ENCODE assay signal across 12 mouse cellular contexts in genomic region chr2:156762499-156762898, GRCm38 (mm10). TPM values are rescaled to one million over a fixed set of nuclear protein-coding genes. Genes with fewer than 3 reads are reported as not detected.
DNase-seq lines count a peak whose midpoint lies in the region; ATAC-seq and TF ChIP-seq lines count a peak whose summit lies in the region.
"Had no signal": no experiment of that assay in that cellular context is flagged by ENCODE, and none has a peak within 500 bp of the region (broad histone marks: within the 10 kb centered on the region; RNA-seq: fewer than 3 reads in every experiment).

No protein-coding gene starts in this region.

- peaks cover 64% of the 10 kb centered on the region for H3K36me3 ChIP-seq in intestine, postnatal 0 days (ENCODE audit: control insufficient read depth, insufficient read depth)
- peaks cover 15% of the 10 kb centered on the region for H3K36me3 ChIP-seq in intestine, embryonic 16.5 days (ENCODE audit: control insufficient read depth, insufficient read depth, low read length)
- H3K36me3 ChIP-seq in lung, embryonic 16.5 days (ENCODE audit: control insufficient read depth, insufficient read depth, low read length), result peaks cover 27% of the 10 kb centered on the region
- peaks cover 63% of the 10 kb centered on the region; the same call in 1 of the 2 replicates for H3K36me3 ChIP-seq in neural tube, embryonic 14.5 days (ENCODE audit: control insufficient read depth, insufficient read depth, low read length)

- DNase-seq in lung, postnatal 4 days, result no peak
- peak; percentile 42 for DNase-seq in kidney, postnatal 14 days
- DNase-seq in embryo, embryonic 10 days (ENCODE audit: low spot score), result no peak
- DNase-seq: cerebellum, adult 18-20 months; thymus, adult 2 months had no signal

- WGBS in intestine, postnatal 0 days, result 85% methylated on average over 21 of the region's 21 CpGs
- 84% methylated on average over 21 of the region's 21 CpGs for WGBS in intestine, embryonic 16.5 days
- WGBS in lung, embryonic 16.5 days, result 68% methylated on average over 21 of the region's 21 CpGs
- 52% methylated on average over 21 of the region's 21 CpGs for WGBS in neural tube, embryonic 14.5 days

- H3K9ac ChIP-seq in intestine, postnatal 0 days (ENCODE audit: low read depth, low read length), result no peak overlapping the region
- no peak overlapping the region; the same call in 1 of the 2 replicates for H3K9ac ChIP-seq in intestine, embryonic 16.5 days (ENCODE audit: low read depth, low read length)
- no peak overlapping the region for H3K9ac ChIP-seq in lung, embryonic 16.5 days (ENCODE audit: low read length)
- no peak overlapping the region for H3K9ac ChIP-seq in neural tube, embryonic 14.5 days (replicated peaks; ENCODE audit: low read depth, low read length)
- H3K9ac ChIP-seq: hindbrain, embryonic 14.5 days; liver, embryonic 15.5 days had no signal

- no peaks in the 10 kb centered on the region for H3K4me1 ChIP-seq in intestine, postnatal 0 days (replicated peaks; ENCODE audit: control insufficient read depth, insufficient read depth, low read length)
- H3K4me1 ChIP-seq in intestine, embryonic 16.5 days (ENCODE audit: control insufficient read depth, insufficient read depth, low read length), result peaks cover 5% of the 10 kb centered on the region; the same call in 1 of the 2 replicates
- H3K4me1 ChIP-seq in lung, embryonic 16.5 days (replicated peaks; ENCODE audit: control insufficient read depth, insufficient read depth, low read length), result peaks cover 4% of the 10 kb centered on the region; the same call in 1 of the 2 replicates
- H3K4me1 ChIP-seq in neural tube, embryonic 14.5 days (ENCODE audit: control insufficient read depth, insufficient read depth, low read length), result 0 out of 2 replicates have a peak, but pooled peaks cover 2% of the 10 kb centered on the region

- H3K27me3 ChIP-seq in intestine, postnatal 0 days (replicated peaks; ENCODE audit: control insufficient read depth, insufficient read depth, low read length), result no peaks in the 10 kb centered on the region
- no peaks in the 10 kb centered on the region for H3K27me3 ChIP-seq in intestine, embryonic 16.5 days (replicated peaks; ENCODE audit: control insufficient read depth, insufficient read depth, low read length)
- H3K27me3 ChIP-seq in lung, embryonic 16.5 days (ENCODE audit: control insufficient read depth, insufficient read depth, low read depth, low read length), result no peaks in the 10 kb centered on the region
- no peaks in the 10 kb centered on the region for H3K27me3 ChIP-seq in neural tube, embryonic 14.5 days (ENCODE audit: control insufficient read depth, insufficient read depth, low read length)
- H3K27me3 ChIP-seq: liver, embryonic 15.5 days had no signal

- ATAC-seq in intestine, postnatal 0 days, result no peak
- no peak for ATAC-seq in intestine, embryonic 16.5 days
- ATAC-seq in lung, embryonic 16.5 days (ENCODE audit: low read depth), result no peak
- ATAC-seq in neural tube, embryonic 14.5 days (ENCODE audit: low read depth), result no peak

- TF ChIP-seq CTCF in intestine, postnatal 0 days (IDR thresholded peaks at IDR 0.05; ENCODE audit: low read depth), result no peak

- no peak overlapping the region for H3K4me3 ChIP-seq in intestine, postnatal 0 days (ENCODE audit: low read depth, low read length)
- H3K4me3 ChIP-seq in intestine, embryonic 16.5 days (ENCODE audit: low read length), result no peak overlapping the region
- no peak overlapping the region for H3K4me3 ChIP-seq in lung, embryonic 16.5 days (ENCODE audit: low read length)
- H3K4me3 ChIP-seq in neural tube, embryonic 14.5 days (ENCODE audit: low read depth, low read length), result no peak overlapping the region
- H3K4me3 ChIP-seq: heart, embryonic 10.5 days; liver, embryonic 15.5 days had no signal

- H3K4me2 ChIP-seq in intestine, postnatal 0 days (replicated peaks; ENCODE audit: low read depth), result no peak overlapping the region
- no peak overlapping the region for H3K4me2 ChIP-seq in intestine, embryonic 16.5 days (ENCODE audit: low read depth, low read length)
- H3K4me2 ChIP-seq in lung, embryonic 16.5 days (ENCODE audit: low read depth, low read length), result no peak overlapping the region
- no peak overlapping the region for H3K4me2 ChIP-seq in neural tube, embryonic 14.5 days (ENCODE audit: low read depth, low read length)
- H3K4me2 ChIP-seq: hindbrain, embryonic 14.5 days; liver, embryonic 15.5 days had no signal

- peak overlapping the region; percentile 11 for H3K27ac ChIP-seq in intestine, postnatal 0 days (ENCODE audit: low read depth, low read length)
- no peak overlapping the region for H3K27ac ChIP-seq in intestine, embryonic 16.5 days (ENCODE audit: low read length)
- H3K27ac ChIP-seq in lung, embryonic 16.5 days (ENCODE audit: low read length), result peak overlapping the region; percentile 23
- peak overlapping the region; percentile 62 for H3K27ac ChIP-seq in neural tube, embryonic 14.5 days (ENCODE audit: low read depth, low read length)
- H3K27ac ChIP-seq: heart, embryonic 10.5 days; hindbrain, embryonic 14.5 days; liver, embryonic 15.5 days had no signal

- no peaks in the 10 kb centered on the region for H3K9me3 ChIP-seq in intestine, postnatal 0 days (ENCODE audit: control insufficient read depth)
- 0 out of 2 replicates have a peak, but pooled peaks cover 3% of the 10 kb centered on the region for H3K9me3 ChIP-seq in intestine, embryonic 16.5 days (ENCODE audit: control insufficient read depth, low read length)
- peaks cover 5% of the 10 kb centered on the region; the same call in 1 of the 2 replicates for H3K9me3 ChIP-seq in lung, embryonic 16.5 days (ENCODE audit: control insufficient read depth, low read length)
- no peaks in the 10 kb centered on the region for H3K9me3 ChIP-seq in neural tube, embryonic 14.5 days (ENCODE audit: control insufficient read depth, low read length)
- H3K9me3 ChIP-seq: heart, embryonic 10.5 days; liver, embryonic 15.5 days had no signal

RNA-seq across cellular contexts. Expression of gene Myl9, which starts 12.7 kb away (rescaled TPM):
- polyA plus RNA-seq in intestine, postnatal 0 days (2015; fragmentation: Nextera tagmentation; extraction: Ambion mirVana), result 1,325 and 1,382 TPM in 2 replicates
- polyA plus RNA-seq in intestine, embryonic 16.5 days (2015; fragmentation: Nextera tagmentation; extraction: Ambion mirVana), result 1,232 and 1,258 TPM in 2 replicates
- 371 and 400 TPM in 2 replicates for polyA plus RNA-seq in lung, embryonic 16.5 days (2015; fragmentation: Nextera tagmentation; extraction: Ambion mirVana)
- 23.3 and 43.0 TPM in 2 replicates for polyA plus RNA-seq in neural tube, embryonic 14.5 days (2014; fragmentation: Nextera tagmentation; extraction: Ambion mirVana)
